Mouse (Mus musculus): Measurements from ENCODE around the gene Ift22.

- TF ChIP-seq POLR2A (IDR thresholded peaks at IDR 0.05; ENCODE audit: insufficient read depth, low read length) (no peak), CTCF (IDR thresholded peaks at IDR 0.05; ENCODE audit: low read depth, low read length) (no peak), EP300 (IDR thresholded peaks at IDR 0.05; ENCODE audit: insufficient read depth, low read depth, low read length) (no peak)
Observed at GRCm38 (mm10) chr5:136958991-136959605, 51.1 kb downstream of the Ift22 start.
